Mouse (Mus musculus): ENCODE results near the gene Cdk6.

DNA sequence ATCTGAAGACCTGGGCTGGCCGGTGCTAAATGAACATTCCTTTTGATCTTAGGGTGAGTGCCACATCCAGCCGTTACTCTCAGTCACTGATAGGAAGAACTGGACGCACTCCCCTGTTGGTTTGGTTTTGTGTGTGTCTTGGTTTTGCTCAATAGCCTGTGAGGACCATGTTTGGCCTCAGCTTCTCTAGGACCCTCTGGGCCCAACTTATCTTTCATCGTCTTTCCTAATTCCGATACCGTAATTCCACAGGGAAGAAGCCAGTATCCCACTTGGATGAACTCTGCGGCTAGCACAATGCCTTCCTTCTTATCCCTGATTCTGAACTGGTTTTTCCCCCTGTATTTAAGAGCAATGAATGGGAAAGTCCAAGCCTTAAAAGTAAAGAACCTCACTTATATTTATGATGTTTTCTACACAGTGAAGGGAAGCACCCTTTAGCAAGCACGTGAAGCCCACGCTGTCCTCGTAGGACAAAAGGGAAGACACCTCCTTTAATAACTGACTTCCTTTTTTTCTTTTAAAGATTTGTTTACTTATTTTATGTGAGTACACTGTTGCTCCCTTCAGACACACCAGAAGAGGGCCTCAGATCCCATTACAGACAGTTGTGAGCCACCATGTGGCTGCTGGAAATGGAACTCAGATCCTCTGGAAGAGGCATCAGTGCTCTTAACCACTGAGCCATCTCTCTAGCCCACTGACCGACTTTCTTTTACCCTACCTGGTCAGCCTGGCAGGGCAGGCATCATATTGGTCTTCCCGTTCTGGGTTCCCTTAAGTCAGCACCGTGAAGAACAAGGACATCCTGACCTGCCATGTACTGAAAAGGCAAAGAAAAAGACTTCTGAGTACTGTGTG lies 151.7 kb downstream of the Cdk6 start:
- TF ChIP-seq CTCF (IDR thresholded peaks at IDR 0.05; ENCODE audit: control insufficient read depth, insufficient read depth, low read length) (no peak), POLR2A (IDR thresholded peaks at IDR 0.05; ENCODE audit: borderline replicate concordance, control insufficient read depth, low read depth, low read length) (no peak)

Data from bone marrow, adult 2 months (tissue).